Mouse (Mus musculus): ENCODE results near the gene Nav3. TPM values are rescaled to one million over a fixed set of nuclear protein-coding genes. Genes with fewer than 3 reads are reported as not detected.
A peak's percentile ranks its signal among the peaks of the same experiment; 100 is the strongest.

The Nav3 gene
- polyA plus RNA-seq, 1 experiment from 2014 or later, result 10.5 TPM

- no peak overlapping the region for H3K27ac ChIP-seq (ENCODE audit: low read depth, low read length)
- no peaks in the 10 kb centered on the region for H3K9me3 ChIP-seq (ENCODE audit: control insufficient read depth, low read length)
- WGBS, result 82% methylated on average over 2 of the region's 2 CpGs
- no peak overlapping the region for H3K4me3 ChIP-seq (ENCODE audit: low read depth, low read length)
- H3K36me3 ChIP-seq (ENCODE audit: control insufficient read depth, insufficient read depth, low read length), result no peaks in the 10 kb centered on the region
- H3K27me3 ChIP-seq (ENCODE audit: control insufficient read depth, insufficient read depth, low read length), result no peaks in the 10 kb centered on the region
- no peaks in the 10 kb centered on the region for H3K4me1 ChIP-seq (ENCODE audit: control insufficient read depth, insufficient read depth, low read length)
- no peak for DNase-seq (ENCODE audit: low spot score)
- no peak overlapping the region for H3K4me2 ChIP-seq (ENCODE audit: low read depth)
- no peak overlapping the region for H3K9ac ChIP-seq (ENCODE audit: low read length)
- no peak for ATAC-seq (ENCODE audit: insufficient read depth, low FRiP score, low TSS enrichment)
Observed at GRCm38 (mm10) chr10:109858568-109858967, 597.4 kb downstream of the Nav3 start.

GRCm38 (mm10) chr10:109852392-109852791, 603.6 kb downstream of the Nav3 start:
- WGBS, result 35% methylated on average over 7 of the region's 7 CpGs
- peak; percentile 25 for DNase-seq (ENCODE audit: low spot score)

GRCm38 (mm10) chr10:109847631-109848030, 608.4 kb downstream of the Nav3 start:
- Histone ChIP-seq H3K9me3 (ENCODE audit: control insufficient read depth, low read length) (no peaks in the 10 kb centered on the region), H3K9ac (ENCODE audit: low read length) (no peak overlapping the region), H3K36me3 (ENCODE audit: control insufficient read depth, insufficient read depth, low read length) (no peaks in the 10 kb centered on the region), H3K27ac (ENCODE audit: low read depth, low read length) (no peak overlapping the region), H3K4me2 (ENCODE audit: low read depth) (no peak overlapping the region), H3K4me1 (ENCODE audit: control insufficient read depth, insufficient read depth, low read length) (no peaks in the 10 kb centered on the region), H3K27me3 (ENCODE audit: control insufficient read depth, insufficient read depth, low read length) (no peaks in the 10 kb centered on the region), H3K4me3 (ENCODE audit: low read depth, low read length) (no peak overlapping the region)
- DNase-seq (ENCODE audit: low spot score) (no peak), ATAC-seq (ENCODE audit: insufficient read depth, low FRiP score, low TSS enrichment) (no peak)
- 76% methylated on average over 4 of the region's 4 CpGs for WGBS

More at GRCm38 (mm10) chr10:109852392-109852791, 603.6 kb downstream of the Nav3 start:
- Histone ChIP-seq H3K4me2 (ENCODE audit: low read depth) (no peak overlapping the region), H3K9ac (ENCODE audit: low read length) (no peak overlapping the region), H3K27me3 (ENCODE audit: control insufficient read depth, insufficient read depth, low read length) (no peaks in the 10 kb centered on the region), H3K36me3 (ENCODE audit: control insufficient read depth, insufficient read depth, low read length) (no peaks in the 10 kb centered on the region), H3K4me3 (ENCODE audit: low read depth, low read length) (no peak overlapping the region), H3K27ac (ENCODE audit: low read depth, low read length) (no peak overlapping the region), H3K9me3 (ENCODE audit: control insufficient read depth, low read length) (no peaks in the 10 kb centered on the region), H3K4me1 (ENCODE audit: control insufficient read depth, insufficient read depth, low read length) (no peaks in the 10 kb centered on the region)
- no peak for ATAC-seq (ENCODE audit: insufficient read depth, low FRiP score, low TSS enrichment)

- Histone ChIP-seq H3K36me3 (ENCODE audit: control insufficient read depth, insufficient read depth, low read length) (no peaks in the 10 kb centered on the region), H3K27me3 (ENCODE audit: control insufficient read depth, insufficient read depth, low read length) (no peaks in the 10 kb centered on the region), H3K27ac (ENCODE audit: low read depth, low read length) (no peak overlapping the region), H3K4me1 (ENCODE audit: control insufficient read depth, insufficient read depth, low read length) (no peaks in the 10 kb centered on the region), H3K9me3 (ENCODE audit: control insufficient read depth, low read length) (no peaks in the 10 kb centered on the region), H3K4me2 (ENCODE audit: low read depth) (no peak overlapping the region), H3K4me3 (ENCODE audit: low read depth, low read length) (no peak overlapping the region), H3K9ac (ENCODE audit: low read length) (no peak overlapping the region)
- no peak for ATAC-seq (ENCODE audit: insufficient read depth, low FRiP score, low TSS enrichment)
- DNase-seq (ENCODE audit: low spot score), result no peak
- 89% methylated on average over 4 of the region's 4 CpGs for WGBS
Observed at GRCm38 (mm10) chr10:109843661-109844060, 612.3 kb downstream of the Nav3 start.

DNA sequence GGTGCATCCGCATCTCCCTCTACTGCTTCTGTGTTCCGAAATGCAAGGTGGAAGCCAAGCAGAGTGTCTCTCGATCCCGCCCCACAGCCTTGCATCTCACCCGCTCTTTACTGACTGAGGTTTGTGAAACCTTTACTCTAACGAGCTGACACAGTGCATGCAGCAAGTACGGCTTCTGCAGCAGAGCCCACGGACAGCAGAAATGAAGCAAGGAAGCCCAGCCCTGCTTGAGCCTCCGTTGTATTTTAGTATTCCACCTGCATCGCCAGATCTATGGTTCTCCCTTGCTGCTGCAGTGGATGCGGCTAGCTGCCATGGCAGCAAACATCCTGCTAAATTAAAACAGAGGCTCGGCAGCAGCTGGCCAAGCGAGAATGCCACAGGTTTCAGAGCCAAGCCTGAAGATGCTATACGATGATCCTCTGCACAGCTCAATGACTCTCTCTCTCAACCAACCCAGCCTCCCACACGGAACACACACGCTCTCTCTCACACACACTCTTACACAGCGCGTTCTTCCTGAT, 623.2 kb downstream of the Nav3 start:
- H3K9ac ChIP-seq (ENCODE audit: low read length), result peak overlapping the region; percentile 19; the same call in 1 of the 2 replicates
- 27% methylated on average over 18 of the region's 18 CpGs for WGBS
- DNase-seq (ENCODE audit: low spot score) (peak; percentile 57), ATAC-seq (ENCODE audit: insufficient read depth, low FRiP score, low TSS enrichment) (peak; percentile 76)
- no peaks in the 10 kb centered on the region for H3K36me3 ChIP-seq (ENCODE audit: control insufficient read depth, insufficient read depth, low read length)
- no peak overlapping the region for H3K27ac ChIP-seq (ENCODE audit: low read depth, low read length)
- H3K4me3 ChIP-seq (ENCODE audit: low read depth, low read length), result peak overlapping the region; percentile 26
- peak overlapping the region; percentile 36 for H3K4me2 ChIP-seq (ENCODE audit: low read depth)
- no peaks in the 10 kb centered on the region for H3K9me3 ChIP-seq (ENCODE audit: control insufficient read depth, low read length)
- H3K27me3 ChIP-seq (ENCODE audit: control insufficient read depth, insufficient read depth, low read length), result no peaks in the 10 kb centered on the region
- no peaks in the 10 kb centered on the region for H3K4me1 ChIP-seq (ENCODE audit: control insufficient read depth, insufficient read depth, low read length)

- Histone ChIP-seq H3K4me2 (ENCODE audit: low read depth) (no peak overlapping the region), H3K4me3 (ENCODE audit: low read depth, low read length) (no peak overlapping the region), H3K9me3 (ENCODE audit: control insufficient read depth, low read length) (no peaks in the 10 kb centered on the region), H3K4me1 (ENCODE audit: control insufficient read depth, insufficient read depth, low read length) (no peaks in the 10 kb centered on the region), H3K9ac (ENCODE audit: low read length) (no peak overlapping the region), H3K27ac (ENCODE audit: low read depth, low read length) (no peak overlapping the region), H3K27me3 (ENCODE audit: control insufficient read depth, insufficient read depth, low read length) (no peaks in the 10 kb centered on the region), H3K36me3 (ENCODE audit: control insufficient read depth, insufficient read depth, low read length) (no peaks in the 10 kb centered on the region)
- WGBS, result 77% methylated on average over 5 of the region's 5 CpGs
- DNase-seq (ENCODE audit: low spot score), result no peak
- no peak for ATAC-seq (ENCODE audit: insufficient read depth, low FRiP score, low TSS enrichment)
Observed at GRCm38 (mm10) chr10:109806782-109807493, 649.1 kb downstream of the Nav3 start.

DNA sequence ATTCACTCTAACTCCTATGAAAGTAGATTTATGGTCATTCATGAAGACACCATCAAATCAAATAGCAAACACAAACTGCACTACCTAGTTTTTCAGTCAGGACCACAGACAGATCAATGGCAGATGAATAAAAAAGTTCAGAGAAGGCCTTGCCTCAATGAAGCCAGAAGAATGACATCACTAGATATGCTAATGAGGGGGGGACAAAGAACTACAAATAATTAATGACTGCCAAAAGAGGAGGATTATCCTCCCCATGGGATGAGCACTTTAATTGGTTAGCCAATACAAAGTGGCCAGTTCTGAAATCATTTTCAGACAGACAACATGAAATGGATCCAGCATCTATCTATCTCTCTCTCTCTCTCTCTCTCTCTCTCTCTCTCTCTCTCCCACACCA, 652.6 kb downstream of the Nav3 start:
- no peak overlapping the region for H3K27ac ChIP-seq (ENCODE audit: low read depth, low read length)
- no peak overlapping the region for H3K4me2 ChIP-seq (ENCODE audit: low read depth)
- H3K27me3 ChIP-seq (ENCODE audit: control insufficient read depth, insufficient read depth, low read length), result no peaks in the 10 kb centered on the region
- H3K4me1 ChIP-seq (ENCODE audit: control insufficient read depth, insufficient read depth, low read length), result no peaks in the 10 kb centered on the region
- H3K9ac ChIP-seq (ENCODE audit: low read length), result no peak overlapping the region
- ATAC-seq (ENCODE audit: insufficient read depth, low FRiP score, low TSS enrichment), result no peak
- no peak for DNase-seq (ENCODE audit: low spot score)
- no peaks in the 10 kb centered on the region for H3K9me3 ChIP-seq (ENCODE audit: control insufficient read depth, low read length)
- H3K4me3 ChIP-seq (ENCODE audit: low read depth, low read length), result no peak overlapping the region
- no peaks in the 10 kb centered on the region for H3K36me3 ChIP-seq (ENCODE audit: control insufficient read depth, insufficient read depth, low read length)

- Histone ChIP-seq H3K9ac (ENCODE audit: low read length) (no peak overlapping the region), H3K4me3 (ENCODE audit: low read depth, low read length) (no peak overlapping the region), H3K27me3 (ENCODE audit: control insufficient read depth, insufficient read depth, low read length) (no peaks in the 10 kb centered on the region), H3K4me2 (ENCODE audit: low read depth) (no peak overlapping the region), H3K4me1 (ENCODE audit: control insufficient read depth, insufficient read depth, low read length) (no peaks in the 10 kb centered on the region), H3K36me3 (ENCODE audit: control insufficient read depth, insufficient read depth, low read length) (no peaks in the 10 kb centered on the region), H3K27ac (ENCODE audit: low read depth, low read length) (no peak overlapping the region), H3K9me3 (ENCODE audit: control insufficient read depth, low read length) (no peaks in the 10 kb centered on the region)
- WGBS, result 71% methylated on average over 1 of the region's 1 CpGs
- DNase-seq (ENCODE audit: low spot score) (no peak), ATAC-seq (ENCODE audit: insufficient read depth, low FRiP score, low TSS enrichment) (no peak)
Observed at GRCm38 (mm10) chr10:109802236-109802635, 653.8 kb downstream of the Nav3 start.

- no peak overlapping the region for H3K27ac ChIP-seq (ENCODE audit: low read depth, low read length)
- H3K4me3 ChIP-seq (ENCODE audit: low read depth, low read length), result no peak overlapping the region
- no peaks in the 10 kb centered on the region for H3K27me3 ChIP-seq (ENCODE audit: control insufficient read depth, insufficient read depth, low read length)
- H3K9me3 ChIP-seq (ENCODE audit: control insufficient read depth, low read length), result no peaks in the 10 kb centered on the region
- ATAC-seq (ENCODE audit: insufficient read depth, low FRiP score, low TSS enrichment) (no peak), DNase-seq (ENCODE audit: low spot score) (no peak)
- 81% methylated on average over 6 of the region's 6 CpGs for WGBS
- no peaks in the 10 kb centered on the region for H3K36me3 ChIP-seq (ENCODE audit: control insufficient read depth, insufficient read depth, low read length)
- H3K4me1 ChIP-seq (ENCODE audit: control insufficient read depth, insufficient read depth, low read length), result no peaks in the 10 kb centered on the region
- no peak overlapping the region for H3K4me2 ChIP-seq (ENCODE audit: low read depth)
- no peak overlapping the region for H3K9ac ChIP-seq (ENCODE audit: low read length)
Observed at GRCm38 (mm10) chr10:109799246-109799645, 656.8 kb downstream of the Nav3 start.

Measured in neural tube, embryonic 11.5 days (tissue).